Mouse (Mus musculus): ENCODE measurements around the gene Grik4.

GRCm38 (mm10) chr9:42548981-42549380, 395.3 kb downstream of the Grik4 start:
- TF ChIP-seq CTCF (IDR thresholded peaks at IDR 0.05; ENCODE audit: low read depth, low read length): no peak
- no peak for TF ChIP-seq POLR2A (IDR thresholded peaks at IDR 0.05; ENCODE audit: extremely low read depth, insufficient read depth, low read length)

Measured in liver, adult 2 months (tissue).